Mouse (Mus musculus) bone marrow, adult 2 months (tissue): Measurements from ENCODE around the gene Fbxo47. TPM values are rescaled to one million over a fixed set of nuclear protein-coding genes. Genes with fewer than 3 reads are reported as not detected.

ENCODE experiments used
- H3K27ac ChIP-seq: fragments of 200-500 bp; 2 replicates; pipeline ENCODE4 v1.5.1; 2012; ENCODE audit warnings: low read depth, mild to moderate bottlenecking, control low read depth, inconsistent platforms, low read length; ENCODE audit not compliant: control insufficient read depth, poor library complexity, insufficient read depth
- H3K4me1 ChIP-seq: fragments of 200-500 bp; 2 replicates; pipeline ENCODE4 v1.6.1; 2011; ENCODE audit warnings: low read length; ENCODE audit not compliant: control insufficient read depth, insufficient read depth
- H3K4me3 ChIP-seq: fragments of 200-500 bp; replicated peaks from 2 replicates; pipeline ENCODE3; 2011; ENCODE audit warnings: mild to moderate bottlenecking, low read depth, low read length, control low read depth; ENCODE audit not compliant: control insufficient read depth
- CTCF ChIP-seq: fragments of 200-500 bp; IDR thresholded peaks from 2 replicates; pipeline ENCODE4 v1.5.1; 2011; ENCODE audit warnings: low read length, control low read depth; ENCODE audit not compliant: control insufficient read depth, insufficient read depth
- POLR2A ChIP-seq: fragments of 200-500 bp; IDR thresholded peaks from 2 replicates; pipeline ENCODE4 v1.6.1; 2011; ENCODE audit warnings: low read depth, mild to moderate bottlenecking, control low read depth, low read length, borderline replicate concordance; ENCODE audit not compliant: control insufficient read depth
- WGBS: fragments of 180-500 bp; shearing (Covaris S2); methylation state at CpG from one replicate; pipeline ENCODE4 v1.1.7; 2018; 5-methylcytosine and 5-hydroxymethylcytosine counted together
- polyA plus RNA-seq: library from polyadenylated mRNA; stranded (reverse); fragments of >200 nt; gene quantifications from 2 replicates; pipeline ENCODE4 v1.2.4, GENCODE M21; 2011; ENCODE audit warnings: low replicate concordance; ENCODE audit not compliant: missing spikeins, insufficient read depth, insufficient read length

Gene Fbxo47
- polyA plus RNA-seq, 1 experiment = not detected

GRCm38 (mm10) chr11:97810356-97810755 lies 73.6 kb downstream of the Fbxo47 start:
- 40% methylated on average over 7 of the region's 7 CpGs for WGBS
- Histone ChIP-seq H3K27ac (no peak overlapping the region), H3K4me1 (peaks cover 7% of the 10 kb centered on the region), H3K4me3 (no peak overlapping the region)
- TF ChIP-seq CTCF = no peak

GRCm38 (mm10) chr11:97809235-97810121 lies 74.5 kb downstream of the Fbxo47 start:
- H3K4me1 ChIP-seq = peaks cover 5% of the 10 kb centered on the region

GRCm38 (mm10) chr11:97808621-97809234 lies 75.2 kb downstream of the Fbxo47 start:
- Histone ChIP-seq H3K27ac (no peak overlapping the region), H3K4me3 (no peak overlapping the region), H3K4me1 (peaks cover 5% of the 10 kb centered on the region)
- WGBS = 79% methylated on average over 5 of the region's 5 CpGs
- TF ChIP-seq CTCF (no peak), POLR2A (no peak)

More at GRCm38 (mm10) chr11:97809235-97810121, 74.5 kb downstream of the Fbxo47 start:
- H3K4me3 ChIP-seq = no peak overlapping the region
- no peak overlapping the region for H3K27ac ChIP-seq
- TF ChIP-seq POLR2A = no peak
- no peak for TF ChIP-seq CTCF
- 63% methylated on average over 7 of the region's 7 CpGs for WGBS

GRCm38 (mm10) chr11:97808093-97808492 lies 75.9 kb downstream of the Fbxo47 start:
- 67% methylated on average over 2 of the region's 2 CpGs for WGBS
- no peak overlapping the region for H3K4me3 ChIP-seq
- H3K4me1 ChIP-seq = peaks cover 2% of the 10 kb centered on the region; the same call in 1 of the 2 replicates
- H3K27ac ChIP-seq = no peak overlapping the region
- no peak for TF ChIP-seq CTCF
- TF ChIP-seq POLR2A = no peak

GRCm38 (mm10) chr11:97807626-97808025 lies 76.3 kb downstream of the Fbxo47 start:
- no peak for TF ChIP-seq POLR2A
- no peak for TF ChIP-seq CTCF
- no peak overlapping the region for H3K27ac ChIP-seq
- H3K4me1 ChIP-seq = peaks cover 2% of the 10 kb centered on the region; the same call in 1 of the 2 replicates
- no peak overlapping the region for H3K4me3 ChIP-seq
- WGBS = 54% methylated on average over 6 of the region's 6 CpGs

GRCm38 (mm10) chr11:97806613-97806964 lies 77.4 kb downstream of the Fbxo47 start:
- no peak for TF ChIP-seq POLR2A
- no peak for TF ChIP-seq CTCF
- Histone ChIP-seq H3K4me1 (peaks cover 4% of the 10 kb centered on the region; the same call in 1 of the 2 replicates), H3K4me3 (no peak overlapping the region), H3K27ac (no peak overlapping the region)
- WGBS = 83% methylated on average over 7 of the region's 7 CpGs

GRCm38 (mm10) chr11:97805662-97806612 lies 78.0 kb downstream of the Fbxo47 start:
- no peak overlapping the region for H3K4me3 ChIP-seq
- peaks cover 4% of the 10 kb centered on the region; the same call in 1 of the 2 replicates for H3K4me1 ChIP-seq
- no peak for TF ChIP-seq CTCF
- TF ChIP-seq POLR2A = no peak
- H3K27ac ChIP-seq = no peak overlapping the region
- 78% methylated on average over 15 of the region's 15 CpGs for WGBS
